Mouse (Mus musculus): ENCODE measurements around the gene Nudt14. TPM values are rescaled to one million over a fixed set of nuclear protein-coding genes. Genes with fewer than 3 reads are reported as not detected.

Nudt14 gene
- polyA plus RNA-seq, 1 experiment from 2014 or later = 103 TPM

GRCm38 (mm10) chr12:112911701-112912100 lies 30.2 kb downstream of the Nudt14 start:
- H3K9me3 ChIP-seq = no peaks in the 10 kb centered on the region
- 90% methylated on average over 17 of the region's 17 CpGs for WGBS
- ATAC-seq (ENCODE audit: insufficient number of reproducible peaks, insufficient read depth, low FRiP score, low TSS enrichment, low read depth) = no peak
- H3K36me3 ChIP-seq = peaks cover 19% of the 10 kb centered on the region; the same call in 1 of the 2 replicates
- H3K4me1 ChIP-seq = no peaks in the 10 kb centered on the region; the same call in 1 of the 2 replicates
- no peak overlapping the region for H3K4me3 ChIP-seq
- H3K4me2 ChIP-seq = no peak overlapping the region
- H3K27ac ChIP-seq = no peak overlapping the region
- H3K9ac ChIP-seq = no peak overlapping the region
- H3K27me3 ChIP-seq = no peaks in the 10 kb centered on the region

- H3K4me3 ChIP-seq = no peak overlapping the region
- no peaks in the 10 kb centered on the region for H3K9me3 ChIP-seq
- H3K27ac ChIP-seq = no peak overlapping the region
- no peaks in the 10 kb centered on the region for H3K4me1 ChIP-seq
- no peak overlapping the region for H3K4me2 ChIP-seq
- ATAC-seq (ENCODE audit: insufficient number of reproducible peaks, insufficient read depth, low FRiP score, low TSS enrichment, low read depth) = no peak
- H3K36me3 ChIP-seq = peaks cover 11% of the 10 kb centered on the region; the same call in 1 of the 2 replicates
- H3K27me3 ChIP-seq = no peaks in the 10 kb centered on the region
- no peak overlapping the region for H3K9ac ChIP-seq
- 92% methylated on average over 22 of the region's 22 CpGs for WGBS
Observed at GRCm38 (mm10) chr12:112908991-112909390, 32.9 kb downstream of the Nudt14 start.

GRCm38 (mm10) chr12:112905001-112905400 lies 36.9 kb downstream of the Nudt14 start:
- H3K9ac ChIP-seq = no peak overlapping the region
- no peak overlapping the region for H3K4me3 ChIP-seq
- no peak overlapping the region for H3K27ac ChIP-seq
- ATAC-seq (ENCODE audit: insufficient number of reproducible peaks, insufficient read depth, low FRiP score, low TSS enrichment, low read depth) = no peak
- peaks cover 7% of the 10 kb centered on the region; the same call in 1 of the 2 replicates for H3K36me3 ChIP-seq
- H3K9me3 ChIP-seq = no peaks in the 10 kb centered on the region
- 0 out of 2 replicates have a peak, but pooled peaks cover 3% of the 10 kb centered on the region for H3K4me1 ChIP-seq
- WGBS = 87% methylated on average over 5 of the region's 5 CpGs
- H3K4me2 ChIP-seq = no peak overlapping the region
- no peaks in the 10 kb centered on the region for H3K27me3 ChIP-seq

GRCm38 (mm10) chr12:112903941-112904340 lies 38.0 kb downstream of the Nudt14 start:
- Histone ChIP-seq H3K9me3 (no peaks in the 10 kb centered on the region), H3K4me1 (0 out of 2 replicates have a peak, but pooled peaks cover 3% of the 10 kb centered on the region), H3K36me3 (peaks cover 2% of the 10 kb centered on the region; the same call in 1 of the 2 replicates), H3K27me3 (no peaks in the 10 kb centered on the region), H3K9ac (no peak overlapping the region), H3K4me3 (no peak overlapping the region), H3K27ac (no peak overlapping the region), H3K4me2 (no peak overlapping the region)
- WGBS = 55% methylated on average over 8 of the region's 8 CpGs
- ATAC-seq (ENCODE audit: insufficient number of reproducible peaks, insufficient read depth, low FRiP score, low TSS enrichment, low read depth) = no peak

GRCm38 (mm10) chr12:112900641-112901040 lies 41.3 kb downstream of the Nudt14 start:
- 81% methylated on average over 9 of the region's 9 CpGs for WGBS
- H3K4me3 ChIP-seq = no peak overlapping the region
- H3K27ac ChIP-seq = no peak overlapping the region
- no peaks in the 10 kb centered on the region for H3K36me3 ChIP-seq
- no peaks in the 10 kb centered on the region for H3K9me3 ChIP-seq
- no peak for ATAC-seq (ENCODE audit: insufficient number of reproducible peaks, insufficient read depth, low FRiP score, low TSS enrichment, low read depth)
- H3K27me3 ChIP-seq = peaks cover 3% of the 10 kb centered on the region; the same call in 1 of the 2 replicates
- peaks cover 10% of the 10 kb centered on the region; the same call in 1 of the 2 replicates for H3K4me1 ChIP-seq
- no peak overlapping the region for H3K9ac ChIP-seq
- no peak overlapping the region for H3K4me2 ChIP-seq

- WGBS = 41% methylated on average over 4 of the region's 4 CpGs
- peaks cover 16% of the 10 kb centered on the region for H3K4me1 ChIP-seq
- no peak overlapping the region for H3K27ac ChIP-seq
- H3K27me3 ChIP-seq = peaks cover 4% of the 10 kb centered on the region; the same call in 1 of the 2 replicates
- H3K9ac ChIP-seq = no peak overlapping the region
- no peak for ATAC-seq (ENCODE audit: insufficient number of reproducible peaks, insufficient read depth, low FRiP score, low TSS enrichment, low read depth)
- H3K36me3 ChIP-seq = no peaks in the 10 kb centered on the region
- no peak overlapping the region for H3K4me2 ChIP-seq
- no peak overlapping the region for H3K4me3 ChIP-seq
- H3K9me3 ChIP-seq = no peaks in the 10 kb centered on the region
Observed at GRCm38 (mm10) chr12:112898960-112899359, 43.0 kb downstream of the Nudt14 start.

GRCm38 (mm10) chr12:112898351-112898750 lies 43.6 kb downstream of the Nudt14 start:
- ATAC-seq (ENCODE audit: insufficient number of reproducible peaks, insufficient read depth, low FRiP score, low TSS enrichment, low read depth) = no peak
- 74% methylated on average over 12 of the region's 12 CpGs for WGBS
- H3K4me1 ChIP-seq = peaks cover 15% of the 10 kb centered on the region

GRCm38 (mm10) chr12:112897522-112898212 lies 44.3 kb downstream of the Nudt14 start:
- Histone ChIP-seq H3K9me3 (no peaks in the 10 kb centered on the region), H3K36me3 (no peaks in the 10 kb centered on the region), H3K9ac (no peak overlapping the region; the same call in 1 of the 2 replicates), H3K27ac (no peak overlapping the region), H3K4me1 (peaks cover 15% of the 10 kb centered on the region), H3K4me2 (peak overlapping the region; percentile 18), H3K27me3 (peaks cover 6% of the 10 kb centered on the region; the same call in 1 of the 2 replicates), H3K4me3 (no peak overlapping the region)
- WGBS = 31% methylated on average over 16 of the region's 16 CpGs
- ATAC-seq (ENCODE audit: insufficient number of reproducible peaks, insufficient read depth, low FRiP score, low TSS enrichment, low read depth) = 0 out of 2 replicates have a peak, but pooled peaks have one; percentile 44

More at GRCm38 (mm10) chr12:112898351-112898750, 43.6 kb downstream of the Nudt14 start:
- H3K9me3 ChIP-seq = no peaks in the 10 kb centered on the region
- no peak overlapping the region for H3K9ac ChIP-seq
- H3K27me3 ChIP-seq = peaks cover 6% of the 10 kb centered on the region; the same call in 1 of the 2 replicates
- no peak overlapping the region for H3K4me3 ChIP-seq
- H3K27ac ChIP-seq = no peak overlapping the region
- peak overlapping the region; percentile 18; the same call in 1 of the 2 replicates for H3K4me2 ChIP-seq
- no peaks in the 10 kb centered on the region for H3K36me3 ChIP-seq

- Histone ChIP-seq H3K9me3 (no peaks in the 10 kb centered on the region), H3K9ac (no peak overlapping the region), H3K4me2 (no peak overlapping the region), H3K27ac (no peak overlapping the region), H3K36me3 (no peaks in the 10 kb centered on the region), H3K4me3 (no peak overlapping the region), H3K4me1 (peaks cover 15% of the 10 kb centered on the region), H3K27me3 (peaks cover 6% of the 10 kb centered on the region; the same call in 1 of the 2 replicates)
- no peak for ATAC-seq (ENCODE audit: insufficient number of reproducible peaks, insufficient read depth, low FRiP score, low TSS enrichment, low read depth)
- WGBS = 70% methylated on average over 4 of the region's 4 CpGs
Observed at GRCm38 (mm10) chr12:112894969-112895368, 47.0 kb downstream of the Nudt14 start.

GRCm38 (mm10) chr12:112894303-112894884 lies 47.5 kb downstream of the Nudt14 start:
- Histone ChIP-seq H3K9me3 (no peaks in the 10 kb centered on the region), H3K27me3 (peaks cover 6% of the 10 kb centered on the region; the same call in 1 of the 2 replicates), H3K4me1 (peaks cover 15% of the 10 kb centered on the region), H3K36me3 (no peaks in the 10 kb centered on the region), H3K4me2 (no peak overlapping the region), H3K4me3 (no peak overlapping the region), H3K9ac (no peak overlapping the region), H3K27ac (no peak overlapping the region)
- ATAC-seq (ENCODE audit: insufficient number of reproducible peaks, insufficient read depth, low FRiP score, low TSS enrichment, low read depth) = no peak
- WGBS = 67% methylated on average over 11 of the region's 11 CpGs

- 0 out of 2 replicates have a peak, but pooled peaks cover 3% of the 10 kb centered on the region for H3K27me3 ChIP-seq
- H3K36me3 ChIP-seq = no peaks in the 10 kb centered on the region
- no peak overlapping the region for H3K27ac ChIP-seq
- ATAC-seq (ENCODE audit: insufficient number of reproducible peaks, insufficient read depth, low FRiP score, low TSS enrichment, low read depth) = 0 out of 2 replicates have a peak, but pooled peaks have one; percentile 52
- 0 out of 2 replicates have a peak, but pooled peaks cover 6% of the 10 kb centered on the region for H3K4me1 ChIP-seq
- H3K9ac ChIP-seq = no peak overlapping the region
- 39% methylated on average over 7 of the region's 7 CpGs for WGBS
- no peak overlapping the region for H3K4me3 ChIP-seq
- no peaks in the 10 kb centered on the region for H3K9me3 ChIP-seq
- no peak overlapping the region for H3K4me2 ChIP-seq
Observed at GRCm38 (mm10) chr12:112885465-112885864, 56.5 kb downstream of the Nudt14 start.

All from embryonic facial prominence, embryonic 13.5 days (tissue).